Mouse (Mus musculus): ENCODE data around the gene Cadm1.

The Cadm1 gene

DNA sequence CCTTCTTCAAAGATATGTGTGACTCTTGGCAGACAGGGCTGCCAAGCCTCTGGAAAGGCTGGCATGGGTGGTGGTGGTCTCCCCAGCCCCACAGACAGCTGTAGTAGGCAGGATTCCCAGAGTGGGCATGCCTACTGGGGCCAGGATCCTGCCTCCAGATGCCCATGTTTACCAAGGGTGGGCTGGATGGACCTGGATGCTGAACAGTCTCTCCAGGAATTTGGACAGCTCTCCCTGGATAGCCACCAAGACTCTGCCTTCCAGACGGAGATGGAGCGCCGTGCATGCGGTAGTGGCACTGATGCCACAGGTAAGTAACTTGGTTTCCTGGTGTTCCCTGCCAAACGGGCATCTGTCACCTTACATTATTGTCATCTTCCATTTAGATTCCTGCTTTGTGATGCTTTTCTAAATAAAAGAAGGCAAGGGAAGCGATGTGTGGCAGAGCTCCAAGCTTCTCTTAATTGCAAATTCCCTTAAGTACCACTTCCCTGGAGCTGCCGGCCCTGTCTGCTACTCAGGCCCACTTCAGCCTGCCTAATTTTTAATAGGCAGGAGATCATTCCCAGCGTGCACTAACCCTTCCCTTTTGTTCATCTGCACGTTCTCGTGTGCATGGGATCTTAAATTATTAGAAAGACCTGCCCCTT, 346.7 kb downstream of the Cadm1 start:
- DNase-seq, result peak; percentile 67

DNA sequence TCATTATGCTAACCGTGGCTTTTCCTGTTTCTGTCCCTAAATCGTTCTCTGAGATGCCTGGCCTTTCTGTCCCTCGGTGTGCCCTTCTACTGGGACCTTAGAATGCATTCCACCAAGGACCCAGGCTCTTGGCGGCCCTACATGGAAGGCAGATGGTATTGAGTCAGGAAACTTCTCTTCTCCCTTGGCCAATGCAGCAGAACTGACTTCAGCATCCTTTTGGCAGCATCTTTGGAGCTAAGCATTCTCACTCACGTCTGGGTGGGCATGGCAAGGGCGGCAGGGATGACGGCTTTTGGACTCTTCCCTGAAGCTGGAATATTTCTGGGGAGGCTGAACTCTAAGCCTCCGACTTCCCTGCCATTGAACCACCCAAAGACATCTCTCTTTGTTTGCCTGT, 350.2 kb downstream of the Cadm1 start:
- DNase-seq, result no peak

DNA sequence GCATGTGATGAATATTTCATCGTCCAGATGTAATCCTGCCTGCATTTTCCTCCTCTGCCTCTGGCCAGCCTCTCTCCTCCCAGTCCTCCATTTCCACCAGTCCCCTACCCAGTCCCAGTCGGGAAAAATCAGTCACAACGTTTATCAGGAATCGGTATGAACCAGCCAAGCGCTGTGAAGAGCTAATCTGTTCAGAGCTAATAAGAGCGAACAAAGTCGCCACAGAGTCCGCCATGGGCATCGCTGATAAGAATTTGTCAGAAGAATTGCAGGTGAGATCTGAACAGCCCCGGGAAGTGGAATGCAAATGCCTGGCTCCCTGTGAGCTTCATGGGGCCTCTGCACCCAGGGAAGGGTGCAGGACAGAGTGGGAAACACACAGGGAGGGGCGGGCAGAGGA, 352.4 kb downstream of the Cadm1 start:
- no peak for DNase-seq

DNA sequence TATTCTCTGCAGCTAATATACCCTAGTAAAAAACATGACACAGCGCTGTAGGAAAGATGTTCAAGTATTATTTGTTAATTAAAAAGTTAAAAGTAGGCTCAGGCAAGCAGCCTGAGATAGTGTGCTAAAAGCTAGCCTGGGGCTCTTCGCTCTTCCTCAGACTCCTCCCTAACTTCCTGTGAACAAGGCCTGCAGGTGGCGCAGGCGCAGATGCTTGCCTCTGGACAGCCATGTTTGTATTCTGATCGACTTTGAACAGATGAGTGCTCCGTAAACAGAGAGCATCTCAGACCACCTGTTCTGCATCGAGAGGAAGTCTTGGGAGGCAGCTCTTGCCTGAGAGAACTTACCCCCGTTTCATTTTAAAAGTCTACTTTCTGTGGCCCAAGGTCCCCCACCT, 361.7 kb downstream of the Cadm1 start:
- DNase-seq, result no peak

DNA sequence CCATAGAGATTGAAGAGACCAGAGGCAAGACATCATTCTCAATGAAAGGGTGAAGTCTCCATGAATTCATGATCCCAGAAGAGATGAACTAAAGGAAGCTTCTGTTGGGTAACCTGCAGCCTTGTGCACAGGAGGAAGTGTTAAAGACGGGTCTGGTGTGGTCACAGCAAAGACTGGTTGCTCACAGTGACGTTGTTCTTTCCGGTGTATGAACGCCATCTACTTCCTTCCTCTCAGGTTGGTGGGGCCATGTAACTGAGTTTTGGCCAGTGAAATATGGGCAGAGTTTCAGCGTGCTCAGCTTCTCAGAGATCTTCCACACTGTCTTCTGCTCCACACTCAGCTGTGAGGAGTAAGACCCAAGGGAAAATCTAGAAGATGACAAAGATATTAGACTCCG, 363.0 kb downstream of the Cadm1 start:
- DNase-seq, result no peak

DNA sequence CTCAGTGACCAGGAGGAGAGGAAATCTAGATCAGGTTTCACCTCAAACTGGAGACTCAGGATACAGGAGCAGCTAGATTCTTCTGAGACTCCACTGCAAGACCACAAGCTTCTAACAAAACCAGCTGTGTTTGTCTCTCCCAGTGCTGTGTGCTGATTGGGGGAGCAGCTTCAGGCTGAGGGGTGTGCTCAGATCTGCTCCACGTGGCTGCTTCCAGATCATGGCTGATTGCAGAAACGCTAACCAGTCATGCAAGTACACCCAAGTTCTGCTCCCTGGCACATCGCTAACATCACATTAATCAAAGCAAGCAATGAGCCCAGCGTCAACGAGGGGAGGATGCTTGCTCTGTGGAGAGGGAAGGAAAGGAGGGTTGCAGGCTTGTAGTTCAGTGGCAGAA, 364.1 kb downstream of the Cadm1 start:
- DNase-seq, result no peak

DNA sequence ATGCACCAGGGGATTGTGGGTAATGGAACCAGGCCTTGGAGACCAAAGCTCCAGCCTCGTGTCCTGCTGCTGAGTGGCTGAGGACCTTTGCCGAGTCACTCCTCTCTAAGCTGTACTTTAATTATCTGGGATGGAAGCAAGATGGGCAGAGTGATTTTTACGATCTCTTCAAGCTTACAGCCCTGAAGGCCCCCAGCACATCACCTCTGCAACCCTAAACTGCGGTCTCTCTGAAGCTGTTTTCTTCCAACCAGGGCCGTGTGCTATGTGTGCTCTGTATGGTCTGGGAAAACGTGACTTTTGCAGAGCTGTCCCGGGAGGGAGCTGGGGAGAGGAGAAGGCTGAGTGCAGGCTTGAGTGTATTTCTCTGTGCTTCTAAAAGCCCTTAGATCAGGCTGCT, 364.7 kb downstream of the Cadm1 start:
- no peak for DNase-seq

DNA sequence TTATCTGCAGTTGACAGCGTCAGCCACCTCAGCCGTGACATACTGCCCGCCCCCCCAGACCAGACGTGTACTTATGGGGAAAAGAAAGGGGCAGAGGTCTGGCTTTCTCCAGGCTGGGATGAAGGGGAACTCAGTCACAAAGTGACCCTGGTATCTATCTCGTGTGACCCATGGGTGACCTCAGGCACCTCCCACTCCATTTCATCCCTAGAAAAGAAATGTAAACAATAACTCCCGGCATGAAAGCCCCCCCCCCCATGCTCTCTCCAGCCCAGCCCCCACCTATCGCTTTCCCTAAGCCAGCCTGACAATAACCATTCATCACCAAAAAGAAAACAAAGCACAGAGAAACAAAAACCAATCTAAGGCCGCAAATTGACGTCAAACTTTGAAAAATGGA, 365.1 kb downstream of the Cadm1 start:
- no peak for DNase-seq

DNA sequence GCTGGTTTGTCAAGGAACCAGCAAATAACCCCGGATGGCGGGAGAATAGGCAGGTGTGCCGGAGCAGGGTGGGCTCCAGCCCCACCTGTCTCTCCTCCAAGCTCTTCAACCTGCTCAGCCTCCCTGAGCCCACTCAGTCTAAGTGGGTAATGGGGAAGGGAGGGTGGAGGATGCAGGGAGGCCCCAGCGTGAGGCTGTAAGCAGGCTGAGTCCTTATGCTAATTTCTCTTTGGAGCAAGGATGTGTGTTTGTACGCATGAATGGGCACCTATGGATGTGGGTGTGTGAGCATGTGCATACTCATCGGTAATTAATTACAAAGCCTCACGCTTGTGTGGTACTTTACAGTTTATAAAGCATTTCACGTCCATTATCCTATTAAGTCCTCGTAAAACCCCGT, 370.8 kb downstream of the Cadm1 start:
- DNase-seq, result no peak

DNA sequence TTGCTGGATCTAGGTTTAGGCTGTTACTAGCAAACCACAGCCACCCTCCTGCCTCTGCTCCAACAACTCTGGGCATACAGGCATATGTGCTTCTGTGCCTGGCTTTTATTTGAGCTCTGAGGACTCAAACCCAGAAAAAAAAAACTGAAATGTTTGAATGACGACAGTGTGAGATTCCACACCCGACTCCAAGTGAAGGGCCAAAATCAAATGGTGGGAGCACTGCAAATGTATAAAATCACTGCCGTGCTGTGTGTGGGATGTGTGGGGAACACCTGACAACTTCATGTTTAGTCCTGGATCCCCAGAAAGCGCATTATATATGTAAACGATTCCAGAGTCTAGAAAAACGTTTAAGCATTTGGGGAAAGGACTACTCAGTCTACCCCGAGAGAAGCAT, 373.7 kb downstream of the Cadm1 start:
- no peak for DNase-seq

DNA sequence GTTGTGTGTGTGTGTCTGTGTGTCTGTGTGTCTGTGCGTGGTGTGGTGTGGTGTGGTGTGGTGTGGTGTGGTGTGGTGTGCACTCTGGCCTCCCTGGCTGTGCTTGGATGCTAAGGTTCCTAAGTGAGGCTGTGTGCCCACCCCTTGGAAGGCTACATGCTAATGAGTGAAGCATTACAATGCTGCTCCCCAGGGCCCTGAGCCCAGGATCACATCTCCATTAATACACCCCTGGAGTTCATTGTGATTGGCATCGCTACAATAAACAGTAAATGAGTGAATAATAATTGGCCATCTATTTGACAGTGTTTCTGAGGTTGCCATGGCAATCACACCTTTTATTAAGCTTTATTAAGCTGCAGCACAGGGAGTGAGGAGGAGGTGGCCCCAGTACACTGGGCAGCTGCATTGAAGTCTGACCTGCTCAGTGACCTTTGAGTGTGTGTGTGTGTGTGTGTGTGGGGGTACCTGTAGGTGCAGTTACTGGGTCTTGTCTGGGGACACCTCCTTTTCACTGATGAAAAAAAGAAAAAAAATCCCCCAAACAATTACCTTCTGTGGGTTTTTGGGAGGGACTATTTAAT, 374.5 kb downstream of the Cadm1 start:
- no peak for DNase-seq

DNA sequence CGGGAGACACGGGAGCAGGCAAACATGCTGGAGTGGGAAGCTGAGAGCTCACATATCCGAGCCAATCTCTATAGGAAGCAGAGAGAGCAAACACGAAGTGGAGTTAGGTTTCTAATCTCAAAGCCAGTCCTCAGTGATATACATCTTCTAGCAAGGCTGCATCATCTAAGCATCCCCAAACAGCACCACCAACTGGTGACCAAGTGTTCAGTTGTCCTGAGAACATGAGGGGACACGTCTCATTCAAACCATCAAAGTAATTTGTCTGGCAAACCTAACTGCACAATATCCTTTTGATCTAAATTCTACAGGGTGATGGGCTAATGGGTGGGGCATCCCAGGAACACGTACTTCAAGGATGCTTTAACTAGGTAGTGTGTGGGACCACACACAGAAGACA, 376.5 kb downstream of the Cadm1 start:
- DNase-seq, result no peak

All from cerebellum, adult 9-11 months (tissue).